Mouse (Mus musculus) brain, embryonic 18.5 days (tissue): ENCODE data around the gene Kirrel3.

Experiments used
- DNase-seq: peaks from one replicate; pipeline ENCODE4 v3.0.0-alpha.2; 2012; ENCODE audit warnings: low read depth, low spot score

The Kirrel3 gene

DNA sequence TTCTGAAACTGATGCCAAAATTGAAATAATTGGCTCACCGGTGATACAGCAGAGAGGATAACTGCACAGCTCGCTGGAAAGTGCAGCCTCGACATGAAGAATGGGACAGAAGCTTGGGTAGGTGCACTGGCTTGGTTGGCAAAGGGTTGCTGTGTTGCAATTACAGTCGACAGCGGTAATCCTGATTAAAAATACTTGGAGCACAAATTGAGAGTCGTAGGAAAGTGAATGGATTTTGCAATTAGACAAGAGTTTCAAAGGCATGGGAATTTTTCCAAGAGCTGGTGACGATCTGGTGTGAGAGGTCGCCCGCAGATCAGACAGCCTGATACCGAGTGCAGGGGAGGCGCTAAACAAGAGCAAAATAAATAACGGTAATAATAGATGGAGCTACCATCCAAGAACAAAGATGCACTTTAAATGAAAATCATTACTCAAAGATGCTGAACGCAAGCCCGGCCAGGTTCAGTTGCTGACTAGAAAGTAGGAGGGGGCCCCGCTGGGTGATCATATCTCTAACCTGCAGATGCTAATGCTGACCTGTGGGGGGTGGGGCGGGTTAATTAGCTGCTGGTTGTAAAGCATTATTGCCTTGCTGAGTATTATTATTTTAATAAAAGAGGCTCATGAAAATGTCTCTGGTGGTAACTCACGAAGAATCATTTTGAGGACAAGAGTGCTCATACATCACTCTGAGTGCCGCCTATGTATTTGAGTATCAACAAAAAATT is 338.8 kb downstream of the Kirrel3 start:
- no peak for DNase-seq

DNA sequence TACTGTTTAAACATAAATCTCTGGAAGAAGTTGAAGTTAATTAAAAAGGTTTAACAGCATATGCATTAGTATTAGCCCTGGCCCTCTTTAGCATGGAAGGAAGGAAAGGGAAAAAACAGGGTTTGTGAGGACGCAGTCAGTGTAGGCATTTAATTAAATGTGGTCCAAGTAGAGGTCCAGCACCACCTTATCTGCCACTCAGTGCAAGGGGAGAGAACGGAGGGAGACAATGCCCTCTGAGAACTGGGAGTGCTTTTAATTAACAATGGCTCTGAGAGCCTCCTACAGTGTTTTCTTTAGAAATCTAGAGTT is 339.4 kb downstream of the Kirrel3 start:
- no peak for DNase-seq

DNA sequence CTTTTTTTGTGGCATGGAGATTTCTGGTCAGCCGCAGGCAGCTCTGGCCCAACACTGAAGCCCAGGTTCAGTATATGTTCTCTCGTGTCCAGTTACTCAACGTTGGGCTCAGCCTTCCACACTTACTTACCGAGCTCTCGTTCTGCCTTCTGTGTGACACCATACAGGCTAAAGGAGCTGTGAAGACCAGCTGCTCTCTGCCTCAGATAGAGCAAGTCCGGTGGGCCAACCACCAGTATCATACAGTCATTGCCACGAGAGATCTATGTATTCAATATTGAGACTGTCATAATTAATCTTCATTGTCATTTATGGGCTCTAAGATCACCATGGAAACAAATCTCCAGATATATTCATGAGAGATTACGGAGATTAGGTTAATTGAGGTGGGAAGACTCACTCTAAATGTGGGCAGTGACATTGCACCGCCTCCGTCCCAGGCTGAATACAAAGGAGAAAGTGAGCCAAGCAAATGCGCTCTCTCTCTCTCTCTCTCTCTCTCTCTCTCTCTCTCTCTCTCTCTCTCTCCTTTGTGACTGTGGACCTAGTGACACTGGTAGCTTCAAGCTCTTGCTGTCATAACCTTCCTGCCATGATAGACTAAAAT is 339.8 kb downstream of the Kirrel3 start:
- DNase-seq: no peak

DNA sequence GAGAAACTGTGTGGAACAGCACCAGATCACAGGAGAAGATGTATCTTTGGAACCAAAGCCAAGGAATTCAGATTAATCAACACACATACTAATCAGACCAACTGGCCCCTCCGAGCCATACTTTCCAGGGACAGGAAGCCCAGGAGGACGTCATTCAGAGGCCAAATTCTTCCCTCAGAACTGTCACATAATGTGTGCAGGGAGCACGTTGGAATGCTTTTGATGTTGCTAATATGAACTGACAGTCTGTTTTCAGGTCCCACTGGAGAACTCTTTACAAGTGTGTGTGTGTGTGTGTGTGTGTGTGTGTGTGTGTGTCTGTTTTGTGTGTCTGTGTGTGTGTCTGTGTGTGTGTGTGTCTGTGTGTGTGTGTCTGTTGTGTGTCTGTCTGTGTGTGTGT is 345.0 kb downstream of the Kirrel3 start:
- DNase-seq: no peak

DNA sequence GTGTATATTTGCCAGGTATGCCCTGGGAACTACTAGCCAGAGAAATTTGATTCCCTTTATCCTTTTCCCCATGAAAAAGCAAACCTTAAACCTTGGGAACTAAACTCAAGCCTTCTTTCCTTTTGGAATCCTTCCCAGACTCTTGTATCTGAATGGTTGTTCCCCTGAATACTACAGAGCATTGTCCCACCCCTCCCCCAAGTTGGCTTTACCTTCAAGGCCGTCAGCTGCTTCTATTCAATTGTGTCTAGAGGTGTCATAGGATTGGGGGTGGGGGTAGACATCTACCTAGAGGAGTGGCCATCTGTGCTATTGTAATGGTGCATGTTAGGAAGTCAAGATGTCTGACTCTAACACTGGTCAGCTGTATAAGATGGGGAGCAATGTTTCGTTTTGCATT is 351.1 kb downstream of the Kirrel3 start:
- no peak for DNase-seq

DNA sequence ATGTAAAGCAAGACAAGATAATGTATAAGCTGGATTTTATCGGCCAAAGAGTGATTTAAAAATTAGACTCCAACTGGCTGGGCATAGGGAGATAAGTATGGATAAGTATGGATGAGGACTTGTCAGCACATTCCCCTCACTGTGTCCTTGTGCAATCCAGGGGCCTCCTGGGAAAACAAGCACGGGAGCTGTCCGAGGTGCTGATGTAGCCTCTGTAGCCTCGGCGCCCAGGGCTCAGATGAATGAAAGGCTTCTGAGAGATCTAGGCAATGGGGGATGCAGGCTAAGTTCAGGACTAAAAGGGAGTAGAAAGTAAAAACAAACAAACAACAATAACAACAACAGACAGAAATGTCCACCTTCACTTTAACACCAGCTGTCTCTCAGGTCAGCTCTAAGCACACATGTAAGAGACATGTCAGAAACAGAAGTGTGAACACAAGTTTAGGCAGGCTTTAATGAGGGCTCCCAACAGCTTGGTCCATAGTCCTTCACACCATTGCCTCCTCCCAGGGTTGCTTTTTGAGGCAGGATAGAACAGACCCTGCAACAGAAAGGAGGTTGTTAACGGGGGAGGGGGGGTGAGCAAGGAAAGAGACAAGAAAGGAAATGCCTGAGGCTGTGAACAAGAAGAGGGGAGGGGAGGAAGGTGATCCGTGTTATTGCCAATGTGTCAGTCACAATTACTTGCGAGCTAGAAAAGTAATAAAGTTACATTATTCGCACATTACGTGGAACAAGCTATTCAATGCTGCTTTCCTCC is 352.2 kb downstream of the Kirrel3 start:
- DNase-seq: no peak

DNA sequence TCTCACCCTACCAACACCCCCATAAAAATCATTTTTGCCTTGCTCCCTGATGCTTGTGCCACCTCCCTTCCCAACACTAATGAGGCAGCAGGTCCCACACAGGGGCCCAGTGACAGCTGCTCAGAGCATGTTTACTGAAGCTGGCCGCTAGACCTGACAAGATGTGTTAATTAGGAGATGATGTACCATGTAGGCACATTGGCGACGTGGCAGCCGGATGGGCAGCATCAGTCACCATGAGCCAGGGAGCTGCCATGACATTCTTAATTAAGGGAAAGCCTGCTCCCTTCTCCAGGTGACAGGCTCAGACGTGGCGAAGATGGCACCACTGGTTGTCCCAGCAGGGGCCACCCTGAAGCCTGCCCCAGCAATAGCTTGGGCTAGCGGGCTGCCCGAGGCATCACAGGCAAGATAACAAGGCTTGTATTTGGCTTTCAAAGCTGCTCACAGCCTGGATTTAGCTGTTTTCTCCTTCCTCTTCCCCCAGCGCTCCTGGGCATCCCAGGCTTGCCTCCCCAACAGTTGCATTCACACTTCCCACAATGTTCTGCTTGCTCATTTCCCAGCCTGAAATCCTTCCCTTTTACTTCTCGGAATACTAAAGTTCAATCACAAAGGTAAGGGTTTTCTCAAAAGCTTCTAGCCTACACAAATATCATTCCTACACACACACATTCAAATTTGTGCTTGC is 357.7 kb downstream of the Kirrel3 start:
- DNase-seq: no peak

DNA sequence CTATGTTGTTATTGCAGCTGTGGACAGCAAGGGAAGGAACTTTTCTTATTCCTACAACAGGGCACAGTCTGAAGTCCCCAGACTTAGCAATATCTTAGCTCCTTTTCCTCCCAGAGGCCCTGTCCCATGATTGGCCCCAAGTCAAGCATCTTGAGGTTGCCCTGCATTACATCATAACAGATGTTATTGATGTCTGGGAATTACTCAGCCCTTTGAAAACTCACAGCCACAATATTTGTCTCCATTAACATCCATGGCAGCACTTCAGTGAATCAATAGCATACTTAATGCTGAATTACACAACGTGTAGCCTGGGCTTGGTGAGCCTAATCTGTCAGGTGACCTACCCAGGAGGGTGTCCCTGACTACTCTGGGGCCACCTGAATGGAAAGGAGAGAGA is 360.7 kb downstream of the Kirrel3 start:
- DNase-seq: no peak

DNA sequence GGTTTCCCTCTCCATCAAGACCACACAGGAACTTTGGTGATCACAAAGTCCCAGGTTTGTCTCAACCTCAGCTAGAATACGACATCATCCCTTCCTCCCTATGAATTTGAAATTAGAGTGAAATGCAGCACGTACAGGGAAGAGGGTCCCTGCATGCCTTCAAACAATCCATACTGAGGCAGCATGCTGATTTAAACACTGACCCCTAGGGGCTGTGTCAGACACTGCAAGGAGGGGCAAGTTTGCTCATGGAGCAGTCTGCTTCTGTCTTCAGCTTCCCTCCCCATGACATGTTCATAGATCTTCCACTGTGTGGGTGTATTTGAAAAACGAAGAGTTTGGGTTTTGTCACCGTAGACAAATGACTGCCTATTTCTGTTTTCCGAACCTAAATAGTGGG is 362.0 kb downstream of the Kirrel3 start:
- no peak for DNase-seq

DNA sequence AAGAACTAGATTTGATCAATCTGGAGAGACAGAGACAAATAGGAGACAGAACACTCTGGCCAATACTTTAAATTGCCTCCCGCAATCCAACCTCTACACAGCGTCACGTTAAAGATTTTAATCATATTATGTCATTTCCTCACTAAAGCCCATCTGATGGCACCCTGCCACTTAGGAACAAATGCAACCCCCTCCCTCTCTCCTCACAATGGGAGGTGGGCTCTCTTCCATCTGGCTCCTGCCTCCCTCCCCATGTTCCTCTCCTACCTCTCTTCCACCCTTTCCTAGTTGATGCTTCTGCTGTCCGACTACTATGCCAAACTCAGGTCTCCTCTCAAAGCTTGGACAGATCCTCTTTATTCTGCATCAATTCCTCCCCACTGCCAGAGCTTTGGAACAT is 365.4 kb downstream of the Kirrel3 start:
- DNase-seq: no peak

DNA sequence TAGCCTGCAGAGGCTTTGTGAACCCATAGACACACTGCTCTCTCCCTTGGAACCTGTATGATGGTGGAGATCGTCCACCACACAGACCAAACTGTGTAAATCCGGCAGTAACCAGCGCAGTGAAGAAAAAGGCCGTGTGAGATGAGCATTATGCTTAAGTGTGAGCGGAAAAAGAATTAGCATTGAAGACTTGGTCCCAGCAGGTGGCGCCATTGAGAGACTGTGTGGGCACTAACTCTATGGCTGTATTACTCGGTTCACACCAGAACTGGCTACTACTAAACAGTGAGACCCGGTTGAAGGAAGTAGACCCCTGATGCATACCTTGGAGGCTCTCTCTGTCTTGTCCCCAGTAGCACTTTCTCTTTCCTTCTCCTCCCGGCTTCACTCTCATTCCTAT is 371.9 kb downstream of the Kirrel3 start:
- DNase-seq: no peak

DNA sequence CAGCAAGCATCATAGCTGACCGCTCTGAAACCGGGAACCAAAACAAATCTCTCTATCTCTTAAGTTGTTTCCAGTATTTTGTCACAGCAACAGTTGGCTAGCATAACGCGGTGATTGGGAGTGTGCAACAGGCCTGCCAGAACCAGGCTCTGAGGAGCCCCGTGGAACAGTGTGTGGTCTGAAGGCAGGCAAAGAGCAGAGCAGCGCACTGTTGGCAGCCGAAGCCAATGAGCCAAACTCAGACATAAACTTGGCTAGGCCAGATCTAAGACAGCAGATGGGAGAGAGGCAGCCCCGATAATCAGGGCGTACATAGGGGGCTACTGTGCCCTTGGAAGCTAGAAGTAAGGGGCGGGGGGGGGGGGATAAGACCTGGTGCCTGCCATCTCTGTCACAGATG is 372.4 kb downstream of the Kirrel3 start:
- DNase-seq: no peak

DNA sequence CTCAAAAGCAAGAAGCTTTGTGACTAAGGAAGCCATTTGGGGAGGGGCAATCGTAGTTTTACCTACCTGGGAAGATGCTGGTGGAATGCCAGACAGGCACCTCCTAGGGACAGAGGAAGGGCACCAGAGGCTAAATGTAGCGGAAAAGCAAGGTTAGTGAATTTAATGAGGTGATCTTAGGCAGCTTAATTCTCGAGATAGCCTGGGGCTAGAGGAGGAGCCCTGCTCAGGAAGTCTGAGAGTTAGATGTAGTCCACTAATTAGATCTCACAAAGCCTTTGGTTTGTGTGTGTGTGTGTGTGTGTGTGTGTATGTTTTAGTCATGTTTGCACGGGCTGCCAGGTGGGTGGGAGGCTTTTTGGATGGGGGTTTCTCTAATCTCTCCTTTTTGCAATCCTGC is 375.2 kb downstream of the Kirrel3 start:
- no peak for DNase-seq

DNA sequence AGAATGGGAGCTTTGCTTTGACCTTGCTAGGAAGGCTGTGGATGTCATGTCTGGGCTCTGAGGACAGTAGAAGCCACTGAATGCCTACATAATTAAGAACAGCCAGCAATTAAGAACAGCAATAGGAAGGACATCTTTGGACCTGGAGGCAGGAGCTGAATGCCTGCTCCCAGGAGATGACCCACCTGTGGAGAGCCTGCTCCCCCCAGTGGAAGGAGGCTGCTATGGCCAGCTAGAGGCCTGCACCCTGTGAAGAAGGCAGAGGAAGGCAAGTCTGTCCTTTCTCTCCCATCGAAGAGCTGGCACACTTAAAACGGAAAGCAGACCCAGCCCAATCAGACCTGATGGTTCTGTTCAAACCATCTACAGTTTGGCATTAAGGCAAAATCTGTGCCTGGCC is 376.1 kb downstream of the Kirrel3 start:
- no peak for DNase-seq

DNA sequence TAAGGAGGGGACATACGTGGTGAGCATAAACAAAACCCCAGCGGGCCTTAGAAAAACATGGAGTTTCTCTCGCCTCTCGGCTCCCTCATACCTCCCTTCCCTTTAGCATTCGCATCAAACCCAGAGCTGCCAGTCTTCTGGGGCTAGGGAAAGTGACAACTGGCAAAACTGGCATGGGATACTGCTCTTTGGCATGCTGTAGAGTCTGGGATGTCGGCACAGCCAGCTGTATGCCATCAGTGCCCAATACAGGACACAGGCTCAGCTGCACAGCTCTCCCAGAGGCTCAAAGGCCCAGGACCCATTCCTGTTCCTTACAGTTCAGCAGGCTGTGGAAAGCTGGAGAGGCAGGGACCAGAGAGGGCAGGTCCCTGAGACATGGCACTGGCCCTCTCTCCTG is 379.9 kb downstream of the Kirrel3 start:
- DNase-seq: no peak

DNA sequence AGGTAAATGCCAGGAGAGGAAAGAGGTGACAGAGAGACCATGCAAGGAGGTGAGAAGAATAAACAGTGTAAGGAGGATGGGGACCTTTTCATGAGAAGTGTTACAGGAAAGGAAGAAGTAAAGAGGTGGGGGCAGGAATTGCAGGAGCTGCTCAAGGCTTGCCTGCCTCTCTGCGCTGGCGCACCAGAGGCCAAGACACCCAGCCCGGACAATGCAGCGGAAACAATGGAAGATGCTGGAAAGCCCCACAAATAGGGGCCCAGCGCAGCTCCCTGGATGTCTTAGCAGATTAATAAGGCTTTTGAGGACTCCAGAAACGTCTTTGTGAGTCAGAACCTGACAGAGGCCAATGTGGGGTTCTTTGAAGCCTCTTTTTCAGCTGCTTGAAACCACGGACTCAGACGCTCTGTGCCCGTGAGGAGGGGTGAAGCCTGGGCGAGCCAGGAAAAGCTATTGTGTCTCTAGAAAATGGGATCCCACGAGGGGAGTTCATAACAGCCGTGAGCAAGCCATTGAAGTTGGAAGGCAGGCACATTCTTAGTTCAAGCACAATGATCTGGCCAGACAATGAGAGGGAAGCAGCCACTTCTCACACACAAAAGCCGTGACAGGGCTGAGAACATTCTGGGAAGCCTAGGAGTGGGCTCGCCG is 385.7 kb downstream of the Kirrel3 start:
- DNase-seq: no peak

DNA sequence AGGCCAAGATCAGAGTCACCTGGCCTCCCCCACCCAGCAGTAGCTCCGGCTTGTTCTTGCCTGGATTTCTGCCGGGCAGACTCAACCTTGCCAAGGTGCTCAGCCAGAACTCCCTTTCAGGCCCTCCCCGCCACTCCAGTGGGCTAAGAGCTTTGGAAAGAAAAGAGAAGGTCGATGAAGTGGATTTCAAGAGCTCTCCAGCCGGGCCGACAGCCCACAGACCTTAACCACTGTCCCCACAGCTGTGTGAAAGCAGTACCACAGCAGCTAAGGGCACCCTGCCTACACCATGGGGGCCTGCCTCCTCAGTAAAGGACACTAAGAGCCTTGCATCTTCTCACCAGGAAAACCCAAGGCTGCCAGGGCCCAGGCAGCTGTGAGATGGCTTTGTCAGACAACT is 389.5 kb downstream of the Kirrel3 start:
- no peak for DNase-seq

DNA sequence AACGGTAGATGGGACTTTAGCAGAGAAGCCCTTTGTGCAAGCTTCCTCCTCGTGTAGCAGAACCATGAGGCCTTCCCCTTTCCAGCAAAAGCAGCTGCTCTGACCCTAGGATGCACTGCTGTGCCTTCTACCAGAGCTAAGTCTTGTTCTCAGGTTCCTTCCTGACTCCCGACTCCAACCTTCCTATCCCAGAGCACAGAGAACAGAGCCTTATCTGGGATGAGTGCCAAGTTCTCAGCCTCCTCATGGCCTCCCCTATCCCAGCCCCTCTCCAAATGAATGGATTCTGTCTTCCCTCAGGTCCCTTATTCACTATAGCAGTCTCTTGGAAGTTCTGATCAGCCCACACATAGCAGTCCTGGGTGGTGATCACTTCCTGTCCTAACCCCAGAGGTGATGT is 391.5 kb downstream of the Kirrel3 start:
- no peak for DNase-seq

DNA sequence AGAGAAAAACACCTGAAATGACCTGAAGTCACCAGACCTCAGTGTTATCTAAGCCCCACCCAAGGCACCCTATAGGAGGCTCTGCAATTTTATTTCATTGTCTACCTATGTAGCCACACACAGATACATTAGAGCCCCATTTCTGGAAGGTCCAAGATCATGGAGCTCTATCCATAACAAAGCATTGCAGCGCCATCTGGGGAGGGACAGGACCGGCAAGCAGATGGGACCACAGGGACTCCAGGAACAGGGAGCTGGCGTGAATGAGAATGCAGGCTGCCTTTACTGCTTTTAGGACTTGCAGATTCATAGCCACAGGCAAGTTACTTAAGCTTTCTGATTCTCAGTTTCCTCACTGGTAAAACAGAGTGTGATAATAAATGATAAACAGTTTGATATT is 392.1 kb downstream of the Kirrel3 start:
- no peak for DNase-seq

DNA sequence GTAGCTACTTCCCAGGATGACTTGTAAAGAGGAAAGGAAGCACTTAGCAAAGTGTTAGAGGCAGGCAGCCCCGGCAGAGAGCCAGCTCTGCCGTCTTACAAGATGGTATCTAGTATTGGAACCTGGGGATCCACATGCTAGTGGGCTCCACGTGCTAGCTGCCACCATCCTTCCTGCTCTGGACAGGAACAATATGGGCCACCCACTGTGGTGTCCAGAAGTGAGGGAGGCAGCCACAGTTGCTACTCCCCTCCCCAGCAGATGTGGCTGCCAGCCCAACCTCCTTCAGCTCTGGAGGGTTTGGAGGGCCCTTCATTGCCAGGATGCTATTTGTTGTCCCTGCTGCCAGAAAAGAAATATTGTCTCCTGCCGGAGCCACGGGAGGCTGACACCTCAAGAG is 396.1 kb downstream of the Kirrel3 start:
- DNase-seq: no peak

DNA sequence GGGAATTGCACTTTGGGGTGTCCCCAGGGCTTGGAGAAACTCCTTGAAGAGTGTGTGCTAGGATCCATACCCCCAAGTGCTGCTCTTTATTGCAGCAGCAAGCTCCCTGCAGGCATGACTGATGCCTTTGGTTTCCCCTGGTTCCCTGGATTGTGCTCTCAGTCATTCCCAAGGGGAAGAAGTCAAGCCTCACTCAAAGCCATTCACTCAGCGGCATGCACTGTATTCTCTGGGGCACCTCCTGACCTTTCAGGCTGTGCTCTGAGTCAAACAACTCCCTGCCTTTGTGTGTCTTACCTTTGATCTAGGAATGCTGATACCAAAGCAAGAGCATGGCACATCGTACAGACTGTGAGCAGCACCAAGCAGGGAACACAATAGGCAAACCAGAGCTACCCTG is 396.5 kb downstream of the Kirrel3 start:
- no peak for DNase-seq

DNA sequence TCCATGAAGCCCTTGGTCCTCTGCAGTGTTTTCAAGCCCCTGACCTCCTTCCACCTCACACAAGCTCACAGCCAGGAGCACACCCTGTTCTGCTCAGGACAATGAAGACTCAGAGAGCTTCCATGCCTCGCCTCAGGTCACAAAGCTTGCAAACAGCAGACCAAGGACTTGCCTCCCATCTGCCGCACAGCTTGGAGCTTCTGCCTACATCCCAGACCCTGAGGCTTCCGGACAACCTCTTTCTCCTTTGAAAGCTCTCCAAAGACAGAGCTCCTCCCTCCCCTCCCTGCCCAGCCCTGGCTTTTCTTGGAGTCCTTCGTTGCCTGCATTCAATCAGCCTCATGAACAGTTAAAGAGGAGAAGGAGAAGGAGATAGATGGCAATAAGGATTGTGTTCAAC is 397.4 kb downstream of the Kirrel3 start:
- no peak for DNase-seq
